Mouse (Mus musculus) stomach, embryonic 14.5 days (tissue): ENCODE results near the gene Adamts18. TPM values are rescaled to one million over a fixed set of nuclear protein-coding genes. Genes with fewer than 3 reads are reported as not detected.
A peak's percentile ranks its signal among the peaks of the same experiment; 100 is the strongest.

Experiments used
- ATAC-seq: fragments of 200-750 bp; cut with Nextera tagmentation; 2 replicates; pipeline ENCODE4 v1.8.0; 2017; ENCODE audit warnings: low read depth, moderate TSS enrichment; ENCODE audit not compliant: insufficient number of reproducible peaks, insufficient read depth, low FRiP score
- H3K27ac ChIP-seq: fragments of 300-500 bp; sonication (generic); 2 replicates; pipeline ENCODE4 v1.5.1; 2014; ENCODE audit warnings: mild to moderate bottlenecking, low read length, moderate library complexity, mixed read lengths
- H3K27me3 ChIP-seq: fragments of 300-500 bp; sonication (generic); 2 replicates; pipeline ENCODE4 v1.6.1; 2014; ENCODE audit warnings: low read length, control low read depth, mixed read lengths; ENCODE audit not compliant: control insufficient read depth, insufficient read depth
- H3K36me3 ChIP-seq: fragments of 300-500 bp; sonication (generic); 2 replicates; pipeline ENCODE4 v1.6.1; 2014; ENCODE audit warnings: mild to moderate bottlenecking, control low read depth, low read length, moderate library complexity, mixed read lengths; ENCODE audit not compliant: control insufficient read depth, insufficient read depth
- H3K4me1 ChIP-seq: fragments of 300-500 bp; sonication (generic); 2 replicates; pipeline ENCODE4 v1.6.1; 2014; ENCODE audit warnings: low read length, control low read depth, mixed read lengths; ENCODE audit not compliant: control insufficient read depth, insufficient read depth
- H3K4me2 ChIP-seq: fragments of 300-500 bp; sonication (generic); replicated peaks from 2 replicates; pipeline ENCODE4 v1.6.1; 2014; ENCODE audit warnings: low read depth, low read length, control low read depth
- H3K4me3 ChIP-seq: fragments of 300-500 bp; sonication (generic); 2 replicates; pipeline ENCODE4 v1.5.1; 2014; ENCODE audit warnings: low read depth, low read length, control low read depth
- H3K9ac ChIP-seq: fragments of 300-500 bp; sonication (generic); replicated peaks from 2 replicates; pipeline ENCODE4 v1.6.1; 2014; ENCODE audit warnings: low read depth, mild to moderate bottlenecking, control low read depth, low read length, moderate library complexity, mixed read lengths
- H3K9me3 ChIP-seq: fragments of 300-500 bp; sonication (generic); 2 replicates; pipeline ENCODE4 v1.6.1; 2016; ENCODE audit warnings: low read depth, low read length, control low read depth; ENCODE audit not compliant: control insufficient read depth
- WGBS: fragments of 180-500 bp; shearing (Covaris S2); extraction: QIAGEN DNeasy Blood & Tissue Kit; methylation state at CpG from one replicate; pipeline ENCODE4 v1.1.7; 2014; 5-methylcytosine and 5-hydroxymethylcytosine counted together
- polyA plus RNA-seq: library from polyadenylated mRNA; unstranded; fragments of >200 nt; fragmentation: Nextera tagmentation; extraction: Ambion mirVana; gene quantifications from 2 replicates; pipeline ENCODE4 v1.2.1, GENCODE M21; 2014

Gene Adamts18
- polyA plus RNA-seq, result 1.5 and 1.6 TPM in 2 replicates

DNA sequence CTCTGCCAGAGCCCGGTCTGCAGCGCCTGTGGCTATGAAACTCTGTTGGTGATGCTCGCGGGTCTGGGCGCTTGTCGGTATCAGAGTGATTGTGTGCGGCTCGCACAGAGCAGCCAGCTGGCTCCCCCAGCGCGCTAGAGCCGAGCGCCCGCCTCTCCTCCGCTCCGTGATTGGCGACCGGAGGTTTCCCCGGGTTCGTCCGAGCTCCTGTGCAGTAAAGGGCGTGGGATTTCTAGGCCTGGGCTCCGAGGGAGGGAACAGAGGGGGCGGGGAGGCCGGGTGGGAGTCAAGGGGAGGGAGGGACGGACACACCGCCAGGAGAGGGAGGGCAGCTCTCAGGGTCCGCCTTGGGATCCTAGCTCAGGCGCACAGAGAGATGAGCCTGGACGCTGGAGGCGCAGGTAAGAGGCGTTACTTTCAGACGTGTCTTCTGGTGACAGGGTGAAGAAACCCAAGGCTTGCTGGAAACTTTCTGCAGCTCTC, at the start of gene Adamts18:
Adamts18 (minus strand) TSS at position 86 of the 483 bp plus-strand sequence.
- Histone ChIP-seq H3K4me1 (0 out of 2 replicates have a peak, but pooled peaks cover 7% of the 10 kb centered on the region), H3K27me3 (peaks cover 29% of the 10 kb centered on the region), H3K36me3 (no peaks in the 10 kb centered on the region), H3K4me3 (peak within 1 kb of the TSS; percentile 40), H3K27ac (no peak within 1 kb of the TSS), H3K9ac (peak within 1 kb of the TSS; percentile 18; the same call in 1 of the 2 replicates), H3K9me3 (peaks cover 4% of the 10 kb centered on the region; the same call in 1 of the 2 replicates), H3K4me2 (peak within 1 kb of the TSS; percentile 95)
- 1% methylated on average over 30 of the region's 32 CpGs for WGBS
- peak; percentile 56; the same call in 1 of the 2 replicates for ATAC-seq

DNA sequence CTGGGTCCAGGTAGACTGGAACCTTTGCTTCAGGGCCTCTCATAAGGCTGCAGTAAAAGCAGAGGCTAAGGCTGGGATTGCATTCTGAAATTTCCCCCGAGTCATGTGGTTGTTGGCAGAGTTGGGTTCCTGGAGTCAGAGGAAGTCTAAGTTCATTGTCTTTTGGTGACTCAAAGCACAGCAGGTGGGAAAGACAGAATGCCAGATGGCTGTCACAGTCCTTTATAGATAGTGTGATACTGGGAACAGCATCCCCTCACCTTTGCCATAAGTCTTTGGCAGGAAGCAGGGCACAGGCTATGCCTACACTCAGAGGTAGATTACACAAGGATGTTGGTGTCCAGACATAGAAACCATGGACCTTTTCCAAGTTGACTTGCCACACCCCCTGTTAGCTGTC, 47.9 kb upstream of the Adamts18 start:
- H3K4me2 ChIP-seq, result no peak overlapping the region
- no peaks in the 10 kb centered on the region for H3K4me1 ChIP-seq
- no peaks in the 10 kb centered on the region for H3K27me3 ChIP-seq
- H3K9me3 ChIP-seq, result no peaks in the 10 kb centered on the region
- H3K27ac ChIP-seq, result no peak overlapping the region
- no peak for ATAC-seq
- no peaks in the 10 kb centered on the region for H3K36me3 ChIP-seq
- H3K4me3 ChIP-seq, result no peak overlapping the region
- H3K9ac ChIP-seq, result no peak overlapping the region
- 86% methylated on average over 1 of the region's 1 CpGs for WGBS

- no peak overlapping the region for H3K9ac ChIP-seq
- ATAC-seq, result no peak
- no peak overlapping the region for H3K27ac ChIP-seq
- H3K4me1 ChIP-seq, result no peaks in the 10 kb centered on the region
- no peak overlapping the region for H3K4me2 ChIP-seq
- no peaks in the 10 kb centered on the region for H3K9me3 ChIP-seq
- no peaks in the 10 kb centered on the region for H3K27me3 ChIP-seq
- 55% methylated on average over 3 of the region's 3 CpGs for WGBS
- H3K4me3 ChIP-seq, result no peak overlapping the region
- H3K36me3 ChIP-seq, result no peaks in the 10 kb centered on the region
Observed at GRCm38 (mm10) chr8:113891376-113891775, 42.8 kb upstream of the Adamts18 start.

DNA sequence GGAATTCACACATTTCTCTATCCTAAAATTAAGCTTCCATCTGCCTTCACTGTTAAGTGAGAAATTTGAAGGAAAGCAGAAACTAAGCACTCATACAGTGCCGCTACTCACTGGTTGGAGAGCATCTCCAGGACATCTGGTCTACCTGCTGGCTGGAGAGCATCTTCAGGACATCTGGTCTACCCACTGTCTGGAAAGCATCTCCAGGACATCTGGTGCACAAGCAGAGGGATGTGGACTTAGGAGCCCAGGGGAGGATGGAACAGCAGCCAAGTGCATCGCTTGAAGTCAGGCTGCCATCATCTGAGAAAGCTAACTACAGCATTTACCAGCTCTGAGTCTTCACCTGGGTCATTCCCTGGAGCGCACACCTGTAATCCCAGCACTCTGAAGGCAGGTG, 38.0 kb upstream of the Adamts18 start:
- no peaks in the 10 kb centered on the region for H3K9me3 ChIP-seq
- no peak overlapping the region for H3K4me3 ChIP-seq
- no peak for ATAC-seq
- no peaks in the 10 kb centered on the region for H3K36me3 ChIP-seq
- no peaks in the 10 kb centered on the region for H3K4me1 ChIP-seq
- H3K9ac ChIP-seq, result no peak overlapping the region
- H3K4me2 ChIP-seq, result no peak overlapping the region
- no peak overlapping the region for H3K27ac ChIP-seq
- WGBS, result 90% methylated on average over 3 of the region's 3 CpGs
- H3K27me3 ChIP-seq, result no peaks in the 10 kb centered on the region

GRCm38 (mm10) chr8:113885101-113885500, 36.6 kb upstream of the Adamts18 start:
- H3K4me1 ChIP-seq, result no peaks in the 10 kb centered on the region
- no peak overlapping the region for H3K27ac ChIP-seq
- H3K4me2 ChIP-seq, result no peak overlapping the region
- no peak for ATAC-seq
- H3K9ac ChIP-seq, result no peak overlapping the region
- 89% methylated on average over 2 of the region's 2 CpGs for WGBS
- H3K36me3 ChIP-seq, result no peaks in the 10 kb centered on the region
- H3K27me3 ChIP-seq, result no peaks in the 10 kb centered on the region
- H3K4me3 ChIP-seq, result no peak overlapping the region
- H3K9me3 ChIP-seq, result no peaks in the 10 kb centered on the region

GRCm38 (mm10) chr8:113883994-113884393, 35.5 kb upstream of the Adamts18 start:
- no peak for ATAC-seq
- Histone ChIP-seq H3K9me3 (no peaks in the 10 kb centered on the region), H3K9ac (no peak overlapping the region), H3K27me3 (no peaks in the 10 kb centered on the region), H3K4me3 (no peak overlapping the region), H3K27ac (no peak overlapping the region), H3K36me3 (no peaks in the 10 kb centered on the region), H3K4me1 (no peaks in the 10 kb centered on the region), H3K4me2 (no peak overlapping the region)
- 53% methylated on average over 7 of the region's 7 CpGs for whole genome bisulfite sequencing

GRCm38 (mm10) chr8:113882558-113882957, 34.0 kb upstream of the Adamts18 start:
- Histone ChIP-seq H3K9ac (no peak overlapping the region), H3K9me3 (no peaks in the 10 kb centered on the region), H3K27me3 (no peaks in the 10 kb centered on the region), H3K27ac (no peak overlapping the region), H3K36me3 (no peaks in the 10 kb centered on the region), H3K4me3 (no peak overlapping the region), H3K4me2 (no peak overlapping the region), H3K4me1 (no peaks in the 10 kb centered on the region)
- WGBS, result 61% methylated on average over 2 of the region's 2 CpGs
- no peak for ATAC-seq

GRCm38 (mm10) chr8:113878411-113879006, 30.0 kb upstream of the Adamts18 start:
- WGBS, result 49% methylated on average over 3 of the region's 3 CpGs
- H3K4me2 ChIP-seq, result no peak overlapping the region
- H3K4me3 ChIP-seq, result no peak overlapping the region
- no peak overlapping the region for H3K27ac ChIP-seq
- H3K27me3 ChIP-seq, result no peaks in the 10 kb centered on the region
- ATAC-seq, result no peak
- no peak overlapping the region for H3K9ac ChIP-seq
- no peaks in the 10 kb centered on the region for H3K4me1 ChIP-seq
- no peaks in the 10 kb centered on the region for H3K9me3 ChIP-seq
- H3K36me3 ChIP-seq, result no peaks in the 10 kb centered on the region
